Mouse (Mus musculus) cerebellum, adult 2 months (tissue): ENCODE measurements around the gene Ankra2.

ENCODE experiments used
- CTCF ChIP-seq: fragments of 200-500 bp; IDR thresholded peaks from 2 replicates; pipeline ENCODE4 v1.5.1; 2011; ENCODE audit warnings: low read depth, mild to moderate bottlenecking, control low read depth, low read length, moderate library complexity, borderline replicate concordance; ENCODE audit not compliant: insufficient read depth
- POLR2A ChIP-seq: fragments of 200-500 bp; IDR thresholded peaks from 2 replicates; pipeline ENCODE4 v1.6.1; 2011; ENCODE audit warnings: low read length, control low read depth, borderline replicate concordance; ENCODE audit not compliant: insufficient read depth

DNA sequence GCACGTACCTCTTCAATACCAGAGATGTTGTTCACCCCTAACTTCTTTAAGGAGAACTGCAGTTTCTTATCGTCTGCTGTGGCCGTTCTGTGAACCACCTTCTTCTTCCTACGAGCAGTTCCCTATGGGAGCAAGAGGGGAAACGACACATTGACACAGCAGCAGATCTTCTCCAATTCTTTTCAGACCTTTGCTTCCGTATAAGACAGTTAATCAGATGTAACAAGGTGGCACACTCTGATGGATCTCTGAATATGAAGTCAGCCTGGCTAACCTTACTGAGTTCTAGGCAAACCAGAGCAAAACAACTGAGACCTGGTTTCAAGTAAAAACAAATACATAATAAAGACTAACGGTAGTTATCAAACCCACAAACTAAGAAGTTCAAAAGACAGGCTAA is 50.8 kb downstream of the Ankra2 start:
- TF ChIP-seq POLR2A, result no peak
- no peak for TF ChIP-seq CTCF
